Mouse (Mus musculus) heart, embryonic 14.5 days (tissue): Measurements from ENCODE around the gene Scd1. TPM values are rescaled to one million over a fixed set of nuclear protein-coding genes. Genes with fewer than 3 reads are reported as not detected.

Experiments
- ATAC-seq: fragments of 200-750 bp; cut with Nextera tagmentation; 2 replicates; pipeline ENCODE4 v1.8.0; 2017; ENCODE audit warnings: low read depth, moderate TSS enrichment; ENCODE audit not compliant: insufficient number of reproducible peaks, insufficient read depth, low FRiP score
- H3K27ac ChIP-seq, 2 experiments: fragments of 200-500 bp in 1 of 2; fragments of 300-500 bp in 1 of 2; sonication (generic) in 1 of 2; replicated peaks in 1 of 2; 2 replicates each; pipeline ENCODE4 v1.5.1; 2012 to 2014; ENCODE audit warnings: low read depth in 2 of 2, low read length in 2 of 2, control low read depth in 1 of 2, mild to moderate bottlenecking in 1 of 2, mixed read lengths in 1 of 2; ENCODE audit not compliant: control insufficient read depth in 1 of 2, insufficient read depth in 1 of 2
- H3K27me3 ChIP-seq: fragments of 300-500 bp; sonication (generic); 2 replicates; pipeline ENCODE4 v1.6.1; 2014; ENCODE audit warnings: mild to moderate bottlenecking, low read length, control low read depth; ENCODE audit not compliant: control insufficient read depth, insufficient read depth
- H3K36me3 ChIP-seq: fragments of 300-500 bp; sonication (generic); 2 replicates; pipeline ENCODE4 v1.6.1; 2014; ENCODE audit warnings: mild to moderate bottlenecking, control low read depth, low read length, mixed read lengths; ENCODE audit not compliant: control insufficient read depth, insufficient read depth
- H3K4me1 ChIP-seq, 2 experiments: fragments of 200-500 bp in 1 of 2; fragments of 300-500 bp in 1 of 2; sonication (generic) in 1 of 2; 2 replicates each; pipeline ENCODE4 v1.6.1; 2012 to 2014; ENCODE audit warnings: low read length in 2 of 2, control low read depth in 1 of 2, mixed read lengths in 1 of 2; ENCODE audit not compliant: control insufficient read depth in 2 of 2, insufficient read depth in 2 of 2
- H3K4me2 ChIP-seq: fragments of 300-500 bp; sonication (generic); 2 replicates; pipeline ENCODE4 v1.6.1; 2014; ENCODE audit warnings: mild to moderate bottlenecking, low read length
- H3K4me3 ChIP-seq, 2 experiments: fragments of 200-500 bp in 1 of 2; fragments of 300-500 bp in 1 of 2; sonication (generic) in 1 of 2; 2 replicates each; pipeline ENCODE4 v1.5.1; 2012 to 2014; ENCODE audit warnings: low read length in 2 of 2, mild to moderate bottlenecking in 2 of 2, control low read depth in 1 of 2, low read depth in 1 of 2, moderate library complexity in 1 of 2; ENCODE audit not compliant: control insufficient read depth in 1 of 2, insufficient read depth in 1 of 2
- H3K9ac ChIP-seq: fragments of 300-500 bp; sonication (generic); 2 replicates; pipeline ENCODE4 v1.6.1; 2014; ENCODE audit warnings: mild to moderate bottlenecking, low read length
- H3K9me3 ChIP-seq: fragments of 300-500 bp; sonication (generic); 2 replicates; pipeline ENCODE4 v1.6.1; 2016; ENCODE audit warnings: low read length, control low read depth; ENCODE audit not compliant: control insufficient read depth
- WGBS: fragments of 180-500 bp; shearing (Covaris S2); extraction: QIAGEN DNeasy Blood & Tissue Kit; methylation state at CpG from one replicate; pipeline ENCODE4 v1.1.7; 2014; 5-methylcytosine and 5-hydroxymethylcytosine counted together
- polyA plus RNA-seq: library from polyadenylated mRNA; unstranded; fragments of >200 nt; fragmentation: Nextera tagmentation; extraction: Ambion mirVana; gene quantifications from 2 replicates; pipeline ENCODE4 v1.2.1, GENCODE M21; 2014

The Scd1 gene
- polyA plus RNA-seq, 1 experiment from 2014 or later, result 1.0 TPM

DNA sequence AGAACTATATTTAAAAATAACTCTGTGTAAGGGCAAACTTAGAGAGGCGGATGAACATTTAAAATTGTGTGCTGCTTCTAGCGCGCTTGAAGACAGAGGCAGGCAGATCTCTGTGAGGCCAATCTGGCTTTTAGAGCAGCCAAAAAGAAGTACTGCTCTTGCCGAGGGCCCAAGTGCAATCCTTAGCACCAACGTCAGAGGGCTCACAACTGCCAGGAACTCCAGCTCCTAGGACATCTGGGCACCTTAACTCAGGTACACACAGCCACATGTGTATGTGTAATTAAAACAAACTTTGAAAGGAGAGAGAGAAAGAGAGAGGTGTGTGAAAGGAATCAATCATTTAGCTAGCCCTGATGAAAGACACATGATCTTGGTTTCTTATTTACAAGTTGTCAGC lies 24.4 kb upstream of the Scd1 start:
- H3K9me3 ChIP-seq, result no peaks in the 10 kb centered on the region
- no peak overlapping the region for H3K9ac ChIP-seq
- no peak for ATAC-seq
- no peaks in the 10 kb centered on the region for H3K36me3 ChIP-seq
- WGBS, result 77% methylated on average over 5 of the region's 5 CpGs
- H3K27me3 ChIP-seq, result no peaks in the 10 kb centered on the region
- H3K4me2 ChIP-seq, result no peak overlapping the region
- no peaks in the 10 kb centered on the region for H3K4me1 ChIP-seq
- no peak overlapping the region for H3K27ac ChIP-seq
- H3K4me3 ChIP-seq, result no peak overlapping the region

DNA sequence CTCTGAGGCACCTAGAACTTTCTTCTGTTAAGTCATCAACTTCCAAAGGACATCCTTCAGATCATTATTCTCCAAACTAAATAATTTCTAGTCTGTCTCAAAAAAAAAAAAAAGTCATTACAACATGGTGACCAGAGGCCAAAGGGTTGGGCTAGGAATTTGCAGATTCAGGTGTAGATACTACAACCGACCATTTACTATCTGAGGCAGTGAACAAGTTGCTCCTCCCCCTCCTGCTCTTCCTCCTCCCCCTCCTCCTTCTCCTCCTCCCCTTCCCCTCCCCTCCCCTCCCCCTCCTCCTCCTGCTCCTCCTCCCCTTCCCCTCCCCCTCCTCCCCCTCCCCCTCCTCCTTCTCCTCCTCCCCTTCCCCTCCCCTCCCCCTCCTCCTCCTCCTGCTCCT lies 20.0 kb upstream of the Scd1 start:
- 73% methylated on average over 1 of the region's 1 CpGs for WGBS

DNA sequence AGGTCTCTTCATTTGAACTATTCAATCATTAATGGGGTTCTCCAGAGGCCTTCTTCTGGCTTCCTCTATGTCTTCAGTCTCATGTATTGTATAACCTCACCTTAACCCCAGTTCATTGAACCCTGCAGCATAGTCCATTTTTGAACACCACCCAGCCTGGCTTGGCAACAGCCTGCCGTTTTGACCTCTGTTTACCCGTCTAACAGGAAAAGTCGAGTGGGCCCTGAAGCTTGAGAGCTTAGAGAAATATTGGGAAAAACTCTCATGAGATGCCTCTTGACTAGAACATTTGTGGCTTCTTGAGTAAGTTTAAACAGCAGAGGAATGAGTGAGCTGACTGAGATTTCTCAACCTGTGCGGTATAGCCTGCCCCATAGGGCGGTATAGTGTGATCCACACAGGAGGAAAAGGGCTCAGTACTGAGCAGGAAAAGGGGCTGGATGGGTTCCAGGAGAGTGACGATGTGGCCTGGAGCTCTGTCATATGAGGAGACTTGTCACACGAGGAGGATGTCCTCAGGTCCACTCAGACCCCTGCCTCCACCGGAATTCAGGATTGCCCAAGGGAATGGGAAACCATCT lies 14.5 kb upstream of the Scd1 start:
- ATAC-seq, result no peak
- WGBS, result 66% methylated on average over 8 of the region's 8 CpGs

More for the DNA sequence above, 20.0 kb upstream of the Scd1 start:
- no peak overlapping the region for H3K4me2 ChIP-seq
- no peaks in the 10 kb centered on the region for H3K36me3 ChIP-seq
- no peak overlapping the region for H3K4me3 ChIP-seq
- no peaks in the 10 kb centered on the region for H3K4me1 ChIP-seq
- H3K27me3 ChIP-seq, result no peaks in the 10 kb centered on the region
- H3K27ac ChIP-seq, result no peak overlapping the region
- H3K9me3 ChIP-seq, result no peaks in the 10 kb centered on the region
- ATAC-seq, result no peak
- H3K9ac ChIP-seq, result no peak overlapping the region

GRCm38 (mm10) chr19:44419530-44419929 lies 11.9 kb upstream of the Scd1 start:
- no peaks in the 10 kb centered on the region for H3K36me3 ChIP-seq
- no peak overlapping the region for H3K4me2 ChIP-seq
- H3K4me3 ChIP-seq, result no peak overlapping the region
- no peaks in the 10 kb centered on the region for H3K9me3 ChIP-seq
- 46% methylated on average over 11 of the region's 11 CpGs for WGBS
- no peaks in the 10 kb centered on the region for H3K4me1 ChIP-seq
- ATAC-seq, result no peak
- no peak overlapping the region for H3K9ac ChIP-seq
- no peak overlapping the region for H3K27ac ChIP-seq
- H3K27me3 ChIP-seq, result peaks cover 6% of the 10 kb centered on the region; the same call in 1 of the 2 replicates

More for the DNA sequence above, 14.5 kb upstream of the Scd1 start:
- Histone ChIP-seq H3K4me1 (no peaks in the 10 kb centered on the region), H3K9me3 (no peaks in the 10 kb centered on the region), H3K27me3 (0 out of 2 replicates have a peak, but pooled peaks cover 6% of the 10 kb centered on the region), H3K36me3 (no peaks in the 10 kb centered on the region), H3K4me3 (no peak overlapping the region), H3K9ac (no peak overlapping the region), H3K4me2 (no peak overlapping the region), H3K27ac (no peak overlapping the region)

DNA sequence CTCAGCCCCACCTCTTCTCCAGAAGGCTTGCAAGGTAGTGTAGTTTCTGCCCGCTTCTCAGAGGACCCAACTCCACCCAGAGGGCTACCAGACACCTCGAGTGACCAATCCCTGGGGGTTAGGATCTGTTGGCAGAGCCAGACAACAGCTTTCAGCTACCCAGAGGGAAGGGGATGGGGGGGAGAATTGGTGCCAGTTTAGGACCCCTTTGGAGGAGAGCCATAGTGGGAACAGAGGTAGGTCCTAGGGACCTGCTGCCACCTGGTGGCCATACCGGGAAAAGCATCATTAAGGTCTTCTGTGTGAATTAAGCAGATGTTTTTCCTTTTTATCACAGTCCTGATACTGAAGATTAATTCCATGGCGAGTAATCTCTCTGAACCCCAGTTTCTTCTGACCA lies 11.3 kb upstream of the Scd1 start:
- 20% methylated on average over 4 of the region's 4 CpGs for WGBS
- Histone ChIP-seq H3K27me3 (peaks cover 6% of the 10 kb centered on the region; the same call in 1 of the 2 replicates), H3K4me2 (no peak overlapping the region), H3K4me3 (no peak overlapping the region), H3K36me3 (no peaks in the 10 kb centered on the region), H3K4me1 (no peaks in the 10 kb centered on the region), H3K9ac (no peak overlapping the region), H3K27ac (no peak overlapping the region), H3K9me3 (no peaks in the 10 kb centered on the region)
- ATAC-seq, result no peak

DNA sequence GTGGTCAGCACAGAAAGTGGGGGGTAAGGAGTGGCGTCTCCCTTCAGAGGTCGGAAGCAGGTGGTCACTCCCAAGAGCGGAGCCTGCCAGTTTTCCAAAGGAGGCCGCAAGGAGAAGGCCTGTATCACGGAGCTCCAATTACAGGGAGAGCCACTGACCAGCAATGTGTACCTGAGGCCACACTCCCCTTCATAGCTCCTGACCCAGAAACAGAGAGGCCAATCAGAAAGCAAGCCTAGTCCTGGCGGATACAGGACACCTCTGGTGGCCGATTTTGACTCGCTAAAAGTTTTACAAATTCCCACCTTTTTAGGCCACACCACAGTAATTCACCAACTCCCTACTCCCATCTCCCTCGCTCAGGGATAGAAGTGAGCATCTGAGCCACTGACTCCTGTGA lies 10.9 kb upstream of the Scd1 start:
- Histone ChIP-seq H3K9ac (no peak overlapping the region), H3K27me3 (peaks cover 6% of the 10 kb centered on the region; the same call in 1 of the 2 replicates), H3K9me3 (no peaks in the 10 kb centered on the region), H3K27ac (no peak overlapping the region), H3K4me2 (no peak overlapping the region), H3K4me1 (no peaks in the 10 kb centered on the region), H3K36me3 (no peaks in the 10 kb centered on the region), H3K4me3 (no peak overlapping the region)
- WGBS, result 65% methylated on average over 9 of the region's 9 CpGs
- ATAC-seq, result no peak

DNA sequence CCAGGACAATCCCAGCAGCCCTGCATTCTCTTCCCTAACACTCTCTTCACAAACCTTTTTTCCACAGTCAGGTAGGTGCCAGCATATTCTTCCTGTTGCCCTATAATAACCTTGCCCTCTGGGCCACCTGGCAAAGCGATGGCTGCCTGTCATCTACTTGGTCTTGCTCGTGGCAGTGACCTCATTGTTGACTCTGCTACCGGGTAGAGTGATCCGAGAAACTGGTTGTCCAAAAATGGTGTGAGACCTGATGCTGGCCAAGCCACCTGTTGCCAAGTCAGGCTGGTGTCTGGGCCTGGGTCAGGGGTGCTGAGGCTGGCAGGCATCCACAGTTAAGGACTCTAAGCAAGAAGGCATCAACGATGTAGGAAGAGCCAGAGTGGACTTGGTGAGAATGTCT lies 10.4 kb upstream of the Scd1 start:
- 81% methylated on average over 5 of the region's 5 CpGs for WGBS

GRCm38 (mm10) chr19:44417448-44417847 lies 9.8 kb upstream of the Scd1 start:
- H3K4me1 ChIP-seq, result no peaks in the 10 kb centered on the region

More for the DNA sequence above, 10.4 kb upstream of the Scd1 start:
- Histone ChIP-seq H3K27ac (no peak overlapping the region), H3K4me2 (no peak overlapping the region), H3K27me3 (peaks cover 6% of the 10 kb centered on the region; the same call in 1 of the 2 replicates), H3K36me3 (no peaks in the 10 kb centered on the region), H3K9me3 (no peaks in the 10 kb centered on the region), H3K9ac (no peak overlapping the region), H3K4me1 (no peaks in the 10 kb centered on the region), H3K4me3 (no peak overlapping the region)
- ATAC-seq, result no peak

More at GRCm38 (mm10) chr19:44417448-44417847, 9.8 kb upstream of the Scd1 start:
- Histone ChIP-seq H3K27ac (no peak overlapping the region), H3K4me3 (no peak overlapping the region), H3K9ac (no peak overlapping the region), H3K4me2 (no peak overlapping the region), H3K27me3 (peaks cover 6% of the 10 kb centered on the region; the same call in 1 of the 2 replicates), H3K9me3 (no peaks in the 10 kb centered on the region), H3K36me3 (no peaks in the 10 kb centered on the region)
- ATAC-seq, result no peak
- WGBS, result 54% methylated on average over 4 of the region's 4 CpGs
